Mouse (Mus musculus): Measurements from ENCODE around the gene Gm29776.

Gene Gm29776

GRCm38 (mm10) chr14:54698733-54699132, at the start of gene Gm29776:
Gene Gm29776, minus strand, starts transcription at chr14:54698833.
- DNase-seq (ENCODE audit: low spot score in 2 of 2): no peak

- no peak for DNase-seq (ENCODE audit: low spot score in 2 of 2)
These were observed 47.4 kb upstream of the Gm29776 start for GRCm38 (mm10) chr14:54746038-54746437.

GRCm38 (mm10) chr14:54744473-54744872, 45.8 kb upstream of the Gm29776 start:
- DNase-seq (ENCODE audit: low spot score in 2 of 2): no peak

GRCm38 (mm10) chr14:54742375-54742774, 43.7 kb upstream of the Gm29776 start:
- no peak for DNase-seq (ENCODE audit: low spot score in 2 of 2)

- DNase-seq (ENCODE audit: low spot score in 2 of 2): no peak
These were observed 43.1 kb upstream of the Gm29776 start for GRCm38 (mm10) chr14:54741721-54742120.

GRCm38 (mm10) chr14:54737634-54738033, 39.0 kb upstream of the Gm29776 start:
- no peak for DNase-seq (ENCODE audit: low spot score in 2 of 2)

GRCm38 (mm10) chr14:54736555-54737552, 38.2 kb upstream of the Gm29776 start:
- no peak for DNase-seq (ENCODE audit: low spot score in 2 of 2)

- no peak for DNase-seq (ENCODE audit: low spot score in 2 of 2)
These were observed 36.6 kb upstream of the Gm29776 start for GRCm38 (mm10) chr14:54735221-54735620.

GRCm38 (mm10) chr14:54734004-54734403, 35.4 kb upstream of the Gm29776 start:
- DNase-seq (ENCODE audit: low spot score in 2 of 2): no peak

GRCm38 (mm10) chr14:54732206-54732605, 33.6 kb upstream of the Gm29776 start:
- DNase-seq (ENCODE audit: low spot score in 2 of 2): no peak

GRCm38 (mm10) chr14:54730305-54730704, 31.7 kb upstream of the Gm29776 start:
- DNase-seq (ENCODE audit: low spot score in 2 of 2): no peak

- DNase-seq (ENCODE audit: low spot score in 2 of 2): no peak
These were observed 30.4 kb upstream of the Gm29776 start for GRCm38 (mm10) chr14:54728823-54729653.

- no peak for DNase-seq (ENCODE audit: low spot score in 2 of 2)
These were observed 28.9 kb upstream of the Gm29776 start for GRCm38 (mm10) chr14:54727565-54727964.

- no peak for DNase-seq (ENCODE audit: low spot score in 2 of 2)
These were observed 25.4 kb upstream of the Gm29776 start for GRCm38 (mm10) chr14:54724049-54724448.

GRCm38 (mm10) chr14:54721711-54722110, 23.1 kb upstream of the Gm29776 start:
- DNase-seq (ENCODE audit: low spot score in 2 of 2): no peak

GRCm38 (mm10) chr14:54720654-54721350, 22.2 kb upstream of the Gm29776 start:
- no peak for DNase-seq (ENCODE audit: low spot score in 2 of 2)

- DNase-seq (ENCODE audit: low spot score in 2 of 2): no peak
These were observed 21.4 kb upstream of the Gm29776 start for GRCm38 (mm10) chr14:54720041-54720440.

GRCm38 (mm10) chr14:54715402-54715801, 16.8 kb upstream of the Gm29776 start:
- DNase-seq (ENCODE audit: low spot score in 2 of 2): no peak

GRCm38 (mm10) chr14:54714617-54715081, 16.0 kb upstream of the Gm29776 start:
- no peak for DNase-seq (ENCODE audit: low spot score in 2 of 2)

- DNase-seq (ENCODE audit: low spot score in 2 of 2): peak in 1 of 2 experiments; percentile 55
These were observed 15.5 kb upstream of the Gm29776 start for GRCm38 (mm10) chr14:54714121-54714520.

GRCm38 (mm10) chr14:54712861-54713260, 14.2 kb upstream of the Gm29776 start:
- DNase-seq (ENCODE audit: low spot score in 2 of 2): no peak

- no peak for DNase-seq (ENCODE audit: low spot score in 2 of 2)
These were observed 13.4 kb upstream of the Gm29776 start, which contains the start of gene Cebpe for GRCm38 (mm10) chr14:54712074-54712473. Gene Cebpe, minus strand, starts transcription at chr14:54712174.

All from spleen, postnatal 14 days (tissue).